8 mouse cellular contexts compared by ENCODE assay signal in the genomic region with DNA sequence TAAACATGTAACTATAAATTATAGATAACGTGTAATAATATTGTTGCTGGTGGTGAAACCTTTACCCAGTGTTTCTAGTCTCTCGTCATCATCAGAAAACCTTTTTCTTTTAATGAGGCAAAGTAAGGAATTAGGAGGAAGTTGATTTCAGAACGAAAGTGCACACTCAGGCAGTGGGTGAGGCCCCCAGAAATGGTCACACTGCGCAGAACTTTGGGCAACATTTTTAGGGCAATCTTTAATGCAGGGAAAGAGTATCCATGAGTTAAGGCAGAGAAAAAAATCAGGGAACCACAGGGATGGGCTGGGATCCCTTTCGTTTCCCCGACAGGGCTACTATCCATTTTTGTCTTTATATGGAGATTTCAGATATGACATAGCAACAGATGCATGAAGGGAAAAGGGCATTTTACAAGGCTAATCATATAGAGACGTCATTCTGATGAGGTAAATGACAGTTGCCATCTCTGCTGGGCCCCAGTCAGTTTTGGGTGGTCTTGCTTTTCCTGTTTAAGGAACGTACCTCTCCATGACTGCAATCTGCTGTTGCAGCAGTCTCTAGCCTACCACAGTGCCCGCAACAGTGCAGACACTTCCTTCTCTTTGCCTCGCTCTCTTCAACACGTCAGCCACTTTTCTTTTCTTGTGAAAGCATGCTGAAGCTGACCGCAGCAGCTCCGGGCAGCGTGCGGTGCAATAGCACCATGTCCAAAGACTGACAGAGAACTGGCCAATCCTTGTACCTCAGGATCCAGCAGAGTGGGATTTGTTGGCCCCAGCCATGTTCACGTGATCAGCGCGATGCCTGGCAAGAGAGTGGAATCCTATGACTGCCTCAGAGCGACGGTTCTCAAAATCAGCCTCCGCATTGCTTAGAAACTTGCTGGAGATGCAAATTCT. TPM values are rescaled to one million over a fixed set of nuclear protein-coding genes. Genes with fewer than 3 reads are reported as not detected.
DNase-seq lines count a peak whose midpoint lies in the region; ATAC-seq and TF ChIP-seq lines count a peak whose summit lies in the region.

No protein-coding gene starts in this region.

- H3K4me3 ChIP-seq in kidney, adult 2 months (ENCODE audit: insufficient read depth, low read depth, low read length), result no peak overlapping the region
- H3K4me3 ChIP-seq in intestine, embryonic 16.5 days (ENCODE audit: low read length), result 0 out of 2 replicates have a peak overlapping the region, but pooled peaks have one; percentile 3
- peak overlapping the region; percentile 13; the same call in 1 of the 2 replicates for H3K4me3 ChIP-seq in limb, embryonic 15.5 days
- H3K4me3 ChIP-seq in midbrain, embryonic 16.5 days (ENCODE audit: low read depth, low read length), result no peak overlapping the region
- H3K4me3 ChIP-seq in thymus, adult 2 months (ENCODE audit: control insufficient read depth, insufficient read depth, low read length), result peak overlapping the region; percentile 55

- TF ChIP-seq CTCF in kidney, adult 2 months (conservative IDR thresholded peaks at IDR 0.05; ENCODE audit: insufficient read depth, insufficient read length, low read depth, low read length), result no peak
- TF ChIP-seq CTCF in thymus, adult 2 months (IDR thresholded peaks at IDR 0.05; ENCODE audit: borderline replicate concordance, control insufficient read depth, extremely low read depth, insufficient read depth, low read length, poor library complexity), result no peak

- H3K9me3 ChIP-seq in intestine, embryonic 16.5 days (ENCODE audit: control insufficient read depth, low read length), result no peaks in the 10 kb centered on the region
- no peaks in the 10 kb centered on the region for H3K9me3 ChIP-seq in limb, embryonic 15.5 days
- no peaks in the 10 kb centered on the region for H3K9me3 ChIP-seq in midbrain, embryonic 16.5 days (replicated peaks; ENCODE audit: control insufficient read depth, low read length, poor library complexity, severe bottlenecking)

- peak; percentile 42 for DNase-seq in kidney, adult 2 months
- no peak for DNase-seq in kidney, adult 11 months
- peak; percentile 86 for DNase-seq in brain, adult 2 months (ENCODE audit: low read depth, low spot score)
- DNase-seq in gastrocnemius, postnatal 36 days, result peak; percentile 9 to 30
- DNase-seq in thymus, adult 2 months, result peak; percentile 12

- 56% methylated on average over 21 of the region's 21 CpGs for WGBS in kidney, adult 2 months
- 60% methylated on average over 21 of the region's 21 CpGs for WGBS in intestine, embryonic 16.5 days
- WGBS in limb, embryonic 15.5 days, result 51% methylated on average over 21 of the region's 21 CpGs
- WGBS in midbrain, embryonic 16.5 days, result 57% methylated on average over 21 of the region's 21 CpGs
- 9% methylated on average over 21 of the region's 21 CpGs for WGBS in thymus, adult 2 months

- no peaks in the 10 kb centered on the region for H3K36me3 ChIP-seq in kidney, adult 2 months (ENCODE audit: control insufficient read depth, insufficient read depth, low read length)
- H3K36me3 ChIP-seq in intestine, embryonic 16.5 days (ENCODE audit: control insufficient read depth, insufficient read depth, low read length), result no peaks in the 10 kb centered on the region
- H3K36me3 ChIP-seq in limb, embryonic 15.5 days, result no peaks in the 10 kb centered on the region
- H3K36me3 ChIP-seq in midbrain, embryonic 16.5 days (ENCODE audit: control insufficient read depth, insufficient read depth, low read length), result no peaks in the 10 kb centered on the region
- H3K36me3 ChIP-seq in thymus, adult 2 months (ENCODE audit: control insufficient read depth, insufficient read depth, low read length), result no peaks in the 10 kb centered on the region

- H3K27ac ChIP-seq in kidney, adult 2 months (ENCODE audit: insufficient read depth, low read depth, low read length), result no peak overlapping the region; the same call in 1 of the 2 replicates
- no peak overlapping the region for H3K27ac ChIP-seq in intestine, embryonic 16.5 days (ENCODE audit: low read length)
- H3K27ac ChIP-seq in limb, embryonic 15.5 days, result no peak overlapping the region
- H3K27ac ChIP-seq in midbrain, embryonic 16.5 days (ENCODE audit: low read length), result no peak overlapping the region
- no peak overlapping the region for H3K27ac ChIP-seq in thymus, adult 2 months (ENCODE audit: control insufficient read depth, insufficient read depth, low read length)

- H3K4me1 ChIP-seq in kidney, adult 2 months (ENCODE audit: control insufficient read depth, insufficient read depth, low read length), result no peaks in the 10 kb centered on the region
- no peaks in the 10 kb centered on the region for H3K4me1 ChIP-seq in intestine, embryonic 16.5 days (ENCODE audit: control insufficient read depth, insufficient read depth, low read length)
- no peaks in the 10 kb centered on the region for H3K4me1 ChIP-seq in limb, embryonic 15.5 days
- H3K4me1 ChIP-seq in midbrain, embryonic 16.5 days (ENCODE audit: control insufficient read depth, insufficient read depth, low read length), result no peaks in the 10 kb centered on the region
- no peaks in the 10 kb centered on the region for H3K4me1 ChIP-seq in thymus, adult 2 months (replicated peaks; ENCODE audit: control insufficient read depth, insufficient read depth, low read length)

- TF ChIP-seq POLR2A in kidney, adult 2 months (IDR thresholded peaks at IDR 0.05; ENCODE audit: low read depth, low read length), result no peak
- TF ChIP-seq POLR2A in thymus, adult 2 months (IDR thresholded peaks at IDR 0.05; ENCODE audit: control insufficient read depth, extremely low read depth, insufficient read depth, low read length, poor library complexity), result no peak

- no peaks in the 10 kb centered on the region for H3K27me3 ChIP-seq in kidney, adult 2 months (replicated peaks; ENCODE audit: control insufficient read depth, insufficient read depth, low read length)
- no peaks in the 10 kb centered on the region for H3K27me3 ChIP-seq in intestine, embryonic 16.5 days (replicated peaks; ENCODE audit: control insufficient read depth, insufficient read depth, low read length)
- H3K27me3 ChIP-seq in limb, embryonic 15.5 days, result 0 out of 2 replicates have a peak, but pooled peaks cover 8% of the 10 kb centered on the region
- H3K27me3 ChIP-seq in midbrain, embryonic 16.5 days (ENCODE audit: control insufficient read depth, insufficient read depth, low read depth, low read length), result no peaks in the 10 kb centered on the region
- H3K27me3 ChIP-seq in thymus, adult 2 months (ENCODE audit: control insufficient read depth, insufficient read depth, low read length), result no peaks in the 10 kb centered on the region

- ATAC-seq in intestine, embryonic 16.5 days, result 0 out of 2 replicates have a peak, but pooled peaks have one; percentile 31
- no peak for ATAC-seq in limb, embryonic 15.5 days (ENCODE audit: insufficient number of reproducible peaks, low FRiP score, low TSS enrichment, low read depth)
- no peak for ATAC-seq in midbrain, embryonic 16.5 days

- intact Hi-C loops in gastrocnemius, postnatal 36 days (cut with DNase I), result no loop called here

- 0 out of 2 replicates have a peak overlapping the region, but pooled peaks have one; percentile 34 for H3K9ac ChIP-seq in intestine, embryonic 16.5 days (ENCODE audit: low read depth, low read length)
- H3K9ac ChIP-seq in limb, embryonic 15.5 days, result no peak overlapping the region
- H3K9ac ChIP-seq in midbrain, embryonic 16.5 days (ENCODE audit: low read depth, low read length), result no peak overlapping the region

- H3K4me2 ChIP-seq in intestine, embryonic 16.5 days (ENCODE audit: low read depth, low read length), result no peak overlapping the region
- H3K4me2 ChIP-seq in limb, embryonic 15.5 days, result peak overlapping the region; percentile 34; the same call in 1 of the 2 replicates
- peak overlapping the region; percentile 28 for H3K4me2 ChIP-seq in midbrain, embryonic 16.5 days (ENCODE audit: low read length)

RNA-seq across cellular contexts. Expression of a gene that starts 20.7 kb away (rescaled TPM):
- polyA plus RNA-seq in kidney, adult 2 months (2012; rRNA removed), result 3.3 and 3.7 TPM in 2 replicates
- not detected for total RNA-seq in gastrocnemius, postnatal 36 days (2021)
- 1.4 and 1.8 TPM in 2 replicates for polyA plus RNA-seq in intestine, embryonic 16.5 days (2015; fragmentation: Nextera tagmentation; extraction: Ambion mirVana)
- 1.0 and 1.1 TPM in 2 replicates for polyA plus RNA-seq in limb, embryonic 15.5 days (2015; fragmentation: Nextera tagmentation; extraction: Ambion mirVana)
- polyA plus RNA-seq in midbrain, embryonic 16.5 days (2015; fragmentation: Nextera tagmentation; extraction: Ambion mirVana), result 0.14 and 0.16 TPM in 2 replicates
- polyA plus RNA-seq in thymus, adult 2 months (2012; rRNA removed), result 1.0 and 1.5 TPM in 2 replicates

RNA-seq across cellular contexts. Expression of a gene that starts 21.7 kb away (rescaled TPM):
- 61.7 and 64.6 TPM in 2 replicates for polyA plus RNA-seq in kidney, adult 2 months (2012; rRNA removed)
- total RNA-seq in gastrocnemius, postnatal 36 days (2021), result 1 to 10 TPM; 2.2 to 2.4 TPM
- 1.5 and 2.2 TPM in 2 replicates for polyA plus RNA-seq in intestine, embryonic 16.5 days (2015; fragmentation: Nextera tagmentation; extraction: Ambion mirVana)
- 3.2 and 3.8 TPM in 2 replicates for polyA plus RNA-seq in limb, embryonic 15.5 days (2015; fragmentation: Nextera tagmentation; extraction: Ambion mirVana)
- polyA plus RNA-seq in midbrain, embryonic 16.5 days (2015; fragmentation: Nextera tagmentation; extraction: Ambion mirVana), result 1.1 and 1.7 TPM in 2 replicates
- 14.7 and 16.4 TPM in 2 replicates for polyA plus RNA-seq in thymus, adult 2 months (2012; rRNA removed)

Comparison
In these comparisons a context has a peak if more than half of its experiments do, and no peak if none do; other contexts are left out.
1. H3K4me3 ChIP-seq: peak in intestine, embryonic 16.5 days (single experiment), limb, embryonic 15.5 days (single experiment) and thymus, adult 2 months (single experiment); none in kidney, adult 2 months (single experiment) and midbrain, embryonic 16.5 days (single experiment).